Mouse (Mus musculus) adrenal gland, adult 18-20 months (tissue): ENCODE results near the gene Casp8ap2. TPM values are rescaled to one million over a fixed set of nuclear protein-coding genes. Genes with fewer than 3 reads are reported as not detected.

Experiments used
- DNase-seq, 2 experiments: peaks; one replicate each; pipeline ENCODE4 v3.0.0; 2021 to 2022; ENCODE audit warnings: low spot score in 2 of 2
- long read RNA-seq, 2 experiments: library from polyadenylated mRNA; stranded (forward); transcript quantifications; one replicate each; pipeline ENCODE4 v2.0.0; 2021
- total RNA-seq, 2 experiments: library from RNA; stranded (reverse); gene quantifications; 1 replicate in 1 of 2; 2 replicates in 1 of 2; pipeline ENCODE4 v1.2.3; 2021

The Casp8ap2 gene
- 1 to 10 TPM; 7.0 to 7.1 TPM for total RNA-seq
- long read RNA-seq, experiment 1, full-length matches to known transcripts, result 1 of 3 reads
- long read RNA-seq, experiment 1, partial matches to known transcripts, result 0 of 3 reads
- long read RNA-seq, experiment 1, other reads (novel, unspliced or antisense), result 2 of 3 reads
- long read RNA-seq, experiment 2, partial matches to known transcripts, result 9 of 11 reads
- long read RNA-seq, experiment 2, other reads (novel, unspliced or antisense), result 2 of 11 reads

GRCm38 (mm10) chr4:32615034-32615881 lies at the start of gene Casp8ap2:
Gene Casp8ap2, plus strand, starts transcription at chr4:32615451.
- DNase-seq, result peak; percentile 97

GRCm38 (mm10) chr4:32569054-32569453 lies 46.2 kb upstream of the Casp8ap2 start:
- DNase-seq, result no peak

GRCm38 (mm10) chr4:32569995-32570938 lies 45.0 kb upstream of the Casp8ap2 start:
- DNase-seq, result no peak

- DNase-seq, result no peak
These were observed 44.3 kb upstream of the Casp8ap2 start for GRCm38 (mm10) chr4:32570939-32571317.

- no peak for DNase-seq
These were observed 43.8 kb upstream of the Casp8ap2 start for GRCm38 (mm10) chr4:32571441-32571840.

GRCm38 (mm10) chr4:32572118-32572517 lies 43.1 kb upstream of the Casp8ap2 start:
- DNase-seq, result peak in 1 of 2 experiments; percentile 35

- no peak for DNase-seq
These were observed 41.7 kb upstream of the Casp8ap2 start for GRCm38 (mm10) chr4:32573586-32573985.

GRCm38 (mm10) chr4:32574604-32575003 lies 40.6 kb upstream of the Casp8ap2 start:
- no peak for DNase-seq

- no peak for DNase-seq
These were observed 40.1 kb upstream of the Casp8ap2 start for GRCm38 (mm10) chr4:32575165-32575564.

- DNase-seq, result no peak
These were observed 35.4 kb upstream of the Casp8ap2 start for GRCm38 (mm10) chr4:32579850-32580249.

- no peak for DNase-seq
These were observed 31.1 kb upstream of the Casp8ap2 start for GRCm38 (mm10) chr4:32584181-32584580.

- peak; percentile 41 to 58 for DNase-seq
These were observed 28.7 kb upstream of the Casp8ap2 start for GRCm38 (mm10) chr4:32586596-32586995.

- DNase-seq, result no peak
These were observed 27.7 kb upstream of the Casp8ap2 start for GRCm38 (mm10) chr4:32587543-32587942.

- DNase-seq, result no peak
These were observed 27.0 kb upstream of the Casp8ap2 start for GRCm38 (mm10) chr4:32588237-32588636.

GRCm38 (mm10) chr4:32601135-32601534 lies 14.1 kb upstream of the Casp8ap2 start:
- DNase-seq, result peak; percentile 42 to 58

GRCm38 (mm10) chr4:32602660-32603059 lies 12.6 kb upstream of the Casp8ap2 start, which contains the start of gene Gja10:
Gene Gja10, minus strand, starts transcription at chr4:32602760.
- DNase-seq, result no peak

- no peak for DNase-seq
These were observed 6.4 kb downstream of the Casp8ap2 start for GRCm38 (mm10) chr4:32621637-32622036.

GRCm38 (mm10) chr4:32651669-32652068 lies 36.4 kb downstream of the Casp8ap2 start:
- DNase-seq, result no peak

- DNase-seq, result no peak
These were observed 41.1 kb downstream of the Casp8ap2 start for GRCm38 (mm10) chr4:32656146-32656904.

GRCm38 (mm10) chr4:32656918-32657662 lies 41.8 kb downstream of the Casp8ap2 start, which contains the start of gene Mdn1:
Gene Mdn1, plus strand, starts transcription at chr4:32657119.
- peak; percentile 96 to 97 for DNase-seq
